ENCODE assay signal across 12 mouse cellular contexts in the genomic region with DNA sequence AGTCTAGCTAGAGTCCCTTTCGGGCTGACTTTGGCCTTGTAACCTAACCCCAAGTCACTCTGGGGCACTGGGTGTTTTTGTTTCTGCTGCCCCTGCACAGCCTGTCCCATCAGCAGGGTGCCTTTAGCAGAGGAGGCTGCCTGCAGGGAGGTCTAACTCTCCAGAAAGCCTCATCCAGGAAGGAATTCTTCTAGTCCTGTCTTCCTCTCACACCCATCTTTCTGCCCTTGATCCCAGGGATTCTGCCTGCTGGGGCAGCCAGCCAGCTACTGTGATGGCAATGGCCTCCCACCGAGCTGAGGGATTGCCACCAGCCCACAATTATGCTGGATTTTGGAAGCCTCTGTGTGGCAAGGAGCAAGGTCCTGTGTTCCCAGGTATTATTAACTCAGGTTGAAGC.
DNase-seq lines count a peak whose midpoint lies in the region; ATAC-seq lines count a peak whose summit lies in the region.
"Had no signal": no experiment of that assay in that cellular context is flagged by ENCODE, and none has a peak within 500 bp of the region (broad histone marks: within the 10 kb centered on the region; RNA-seq: fewer than 3 reads in every experiment).

No protein-coding gene starts in this region.

- H3K9me3 ChIP-seq in heart, embryonic 12.5 days (replicated peaks) = no peaks in the 10 kb centered on the region
- H3K9me3 ChIP-seq: megakaryocyte, embryonic 14.5 days had no signal

- intact Hi-C loops in heart, postnatal 25 days (cut with DNase I) = no loop called here

- no peak overlapping the region for H3K4me2 ChIP-seq in heart, embryonic 12.5 days

- no peaks in the 10 kb centered on the region for H3K36me3 ChIP-seq in heart, embryonic 12.5 days

- H3K27me3 ChIP-seq in heart, embryonic 12.5 days (replicated peaks) = no peaks in the 10 kb centered on the region

- WGBS in heart, embryonic 12.5 days = 29% methylated on average over 2 of the region's 2 CpGs

- ATAC-seq in heart, embryonic 12.5 days (ENCODE audit: insufficient number of reproducible peaks, low FRiP score) = 0 out of 2 replicates have a peak, but pooled peaks have one; percentile 51

- no peak overlapping the region for H3K9ac ChIP-seq in heart, embryonic 12.5 days

- no peak overlapping the region for H3K4me3 ChIP-seq in heart, embryonic 12.5 days
- H3K4me3 ChIP-seq: erythroblast, embryonic 14.5 days; megakaryocyte, embryonic 14.5 days had no signal

- H3K27ac ChIP-seq in heart, embryonic 12.5 days (ENCODE audit: poor library complexity, severe bottlenecking) = no peak overlapping the region

- no peak for DNase-seq in heart, postnatal 25 days (ENCODE audit: low spot score)
- DNase-seq in ES-CJ7 (ENCODE audit: low read depth, low spot score) = peak; percentile 78
- DNase-seq in embryo, embryonic 10.5 days (ENCODE audit: low spot score) = peak; percentile 24
- DNase-seq in kidney, postnatal 25 days = peak; percentile 34 to 58
- DNase-seq in T-cell, adult 2 months (ENCODE audit: low spot score) = no peak
- no peak for DNase-seq in spleen, postnatal 10 days (ENCODE audit: low spot score in 2 of 2)
- DNase-seq: heart, adult 11 months; heart, postnatal 10 days; liver had no signal

- H3K4me1 ChIP-seq in heart, embryonic 12.5 days (replicated peaks) = peaks cover 8% of the 10 kb centered on the region
- H3K4me1 ChIP-seq: megakaryocyte, embryonic 14.5 days had no signal

Comparison
In these comparisons a context has a peak if more than half of its experiments do, and no peak if none do; other contexts are left out.
1. DNase-seq: peak in ES-CJ7 (single experiment), embryo, embryonic 10.5 days (single experiment) and kidney, postnatal 25 days (2 of 2); none in heart, postnatal 25 days (single experiment), T-cell, adult 2 months (single experiment) and spleen, postnatal 10 days (0 of 2).